Mouse (Mus musculus) monocyte, adult 59 days (primary cell): Measurements from ENCODE around the gene Plxnb1. TPM values are rescaled to one million over a fixed set of nuclear protein-coding genes. Genes with fewer than 3 reads are reported as not detected.

Experiments used
- total RNA-seq, 2 experiments: library from RNA; stranded (reverse); gene quantifications; one replicate each; pipeline ENCODE4 v1.2.4; 2023

Plxnb1 gene
- under 1 TPM; 0.05 to 0.12 TPM for total RNA-seq

DNA sequence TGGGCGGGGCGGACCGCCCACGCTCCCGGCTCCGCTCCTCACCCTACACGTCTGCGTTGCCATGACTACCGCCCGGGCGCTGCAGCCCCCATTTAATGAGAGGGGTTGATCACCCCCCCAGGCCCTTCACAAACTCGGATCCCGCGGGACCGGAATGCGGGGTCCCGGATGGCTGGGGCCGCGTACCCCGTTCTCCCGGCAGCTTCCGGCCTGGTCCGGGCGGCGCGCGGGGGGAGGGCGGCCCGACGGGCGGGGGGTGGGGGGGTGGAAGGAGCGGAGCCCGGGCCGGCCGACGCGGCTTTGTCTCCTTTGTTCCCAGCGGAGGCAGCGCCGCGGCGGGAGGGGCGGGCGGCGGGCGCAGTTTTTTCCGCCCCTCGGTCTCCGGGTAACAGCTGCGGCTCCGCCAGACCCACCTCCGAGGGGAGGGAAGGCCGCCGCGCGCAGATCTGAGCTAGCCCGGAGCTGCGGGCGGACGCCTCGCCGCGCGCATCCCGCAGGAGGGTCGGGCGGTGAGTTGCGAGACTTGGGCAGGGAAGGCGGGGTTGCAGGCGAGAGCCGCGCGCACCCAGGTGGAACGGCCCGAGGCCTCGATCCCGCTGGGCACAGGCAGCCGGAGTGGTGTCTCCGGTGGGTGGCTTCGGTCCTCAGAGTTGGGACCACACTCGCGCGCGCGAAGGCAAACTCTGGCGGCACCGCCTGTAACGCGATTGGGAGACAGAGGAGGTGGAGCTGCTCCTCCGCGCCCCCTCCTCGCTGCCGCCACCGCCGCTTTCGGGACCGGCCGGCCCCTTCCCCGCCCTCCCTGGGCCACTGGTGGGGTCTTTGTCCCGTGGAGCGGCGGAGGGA, at the start of gene Plxnb1:
Gene Plxnb1 (plus strand): TSS at position 253 of the 846 bp plus-strand sequence.

DNA sequence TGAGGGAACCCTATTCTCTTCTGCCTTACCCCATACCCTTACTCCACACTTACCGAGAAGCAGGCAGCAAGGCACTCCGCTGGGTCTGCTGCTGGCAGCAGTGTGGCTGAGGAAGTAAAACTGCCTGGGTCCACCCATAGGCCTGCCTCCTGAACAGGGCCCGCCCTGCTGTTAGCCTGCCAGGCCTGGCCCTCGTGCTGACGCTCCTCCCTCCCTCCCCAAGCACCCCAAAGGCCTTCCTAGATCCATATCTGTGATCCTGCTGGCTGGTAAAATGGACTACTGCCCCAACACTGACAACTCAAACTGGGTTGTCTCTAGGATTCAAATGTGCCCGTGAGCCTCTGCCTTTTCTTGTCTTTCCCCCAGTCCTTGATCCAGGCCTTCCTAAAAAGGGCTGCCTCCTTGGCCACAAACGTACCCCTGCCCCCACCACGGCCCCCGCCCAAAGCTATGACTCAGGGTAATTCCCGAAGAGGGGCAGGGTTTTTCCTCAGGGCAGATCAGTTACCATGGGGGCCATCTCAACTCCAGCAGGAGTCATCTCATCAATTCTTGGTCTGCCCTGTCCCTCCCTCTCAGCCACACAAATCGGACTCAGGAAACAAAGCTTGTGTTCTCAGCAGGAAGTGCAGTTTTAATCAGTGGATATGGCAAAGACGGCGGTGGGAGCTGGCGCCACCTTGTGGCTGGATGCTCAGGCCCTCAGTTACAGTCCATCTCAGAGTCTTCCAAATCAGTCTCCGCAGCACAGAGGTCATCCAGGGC, 35.9 kb upstream of the Plxnb1 start, which contains the start of gene Trex1:
Gene Trex1 (minus strand): TSS at position 599 of the 768 bp plus-strand sequence.

DNA sequence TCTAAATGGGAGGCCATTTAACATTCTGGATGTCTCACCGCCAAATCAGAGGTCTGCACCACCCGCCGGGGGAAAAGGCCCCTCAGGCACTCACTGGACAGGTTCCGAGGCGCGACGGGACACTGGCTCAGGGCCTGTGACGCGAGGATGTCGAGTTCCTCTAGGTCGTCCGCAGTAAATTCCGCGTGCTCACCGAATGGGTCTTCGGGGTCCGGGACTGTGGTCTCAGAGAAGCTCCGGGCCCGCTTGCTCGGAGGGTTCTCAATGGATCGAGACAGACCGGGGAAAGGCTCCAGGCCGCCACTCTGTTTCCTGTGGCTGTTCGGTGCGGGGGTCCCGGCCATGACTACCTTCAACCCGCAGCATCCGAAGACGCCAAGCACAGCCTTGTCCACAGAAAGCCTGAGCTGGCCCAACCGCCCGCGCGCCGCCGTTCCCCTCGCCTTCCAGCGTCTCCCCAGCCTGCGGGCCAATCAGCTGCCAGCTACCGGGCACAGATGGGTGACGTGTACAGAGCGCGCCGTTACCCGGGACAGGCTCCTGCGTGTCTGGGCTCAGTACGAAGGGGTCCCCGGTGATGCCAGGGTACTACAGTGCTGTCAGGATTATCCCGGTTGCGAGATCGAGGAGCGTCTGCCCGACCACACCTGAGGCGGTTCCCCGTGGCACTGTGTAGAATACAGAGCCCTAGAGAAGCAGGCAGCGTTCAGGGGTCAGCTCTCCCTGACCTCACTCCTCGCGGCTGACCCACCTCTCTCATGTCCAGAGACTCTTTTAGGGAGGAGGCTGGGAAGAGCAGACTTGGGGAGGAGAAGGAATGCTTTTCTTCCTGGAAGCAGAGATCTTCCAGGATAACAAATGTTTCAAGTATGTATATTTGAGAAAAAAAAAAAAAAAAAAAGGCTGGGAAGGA, 21.3 kb upstream of the Plxnb1 start, which contains the start of gene Atrip:
Gene Atrip (minus strand): TSS at position 464 of the 913 bp plus-strand sequence.

DNA sequence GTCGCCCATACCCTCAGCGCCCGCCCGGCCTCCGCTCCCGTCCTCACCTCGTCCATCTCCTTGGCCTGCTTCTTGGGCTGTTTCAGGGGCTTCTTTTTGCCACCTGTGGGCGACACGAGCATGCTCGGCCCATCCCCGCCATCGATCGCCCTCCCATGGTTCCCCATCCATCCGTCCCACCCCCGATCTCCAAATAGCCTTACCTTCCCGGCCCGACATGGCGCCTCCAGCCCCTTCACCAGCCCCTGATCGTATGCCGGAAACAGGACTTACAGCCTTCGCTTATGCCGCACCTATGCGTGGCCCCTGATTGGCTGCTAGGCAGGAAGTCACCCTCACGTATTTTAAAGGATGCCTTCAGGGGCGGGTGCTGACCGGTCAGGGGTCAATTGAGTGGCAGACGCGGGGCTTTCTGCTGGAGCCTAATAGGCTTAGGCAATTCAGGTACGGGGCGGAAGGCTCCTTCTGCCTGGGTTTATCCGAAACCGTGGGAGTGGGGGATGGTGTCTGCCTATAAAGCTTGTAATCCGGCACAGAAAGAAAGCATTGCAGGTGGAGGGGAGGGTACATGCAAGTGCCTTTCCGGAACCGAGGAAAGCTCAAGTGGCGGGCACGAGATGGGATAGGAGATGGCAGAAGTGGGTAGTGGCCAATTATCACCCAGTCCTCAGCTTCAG, 12.9 kb upstream of the Plxnb1 start, which contains the start of the genes Ccdc51 and Tma7:
Gene Ccdc51 (plus strand): TSS at position 370 of the 677 bp plus-strand sequence.
Gene Tma7 (minus strand): TSS at position 464 of the 677 bp plus-strand sequence.

DNA sequence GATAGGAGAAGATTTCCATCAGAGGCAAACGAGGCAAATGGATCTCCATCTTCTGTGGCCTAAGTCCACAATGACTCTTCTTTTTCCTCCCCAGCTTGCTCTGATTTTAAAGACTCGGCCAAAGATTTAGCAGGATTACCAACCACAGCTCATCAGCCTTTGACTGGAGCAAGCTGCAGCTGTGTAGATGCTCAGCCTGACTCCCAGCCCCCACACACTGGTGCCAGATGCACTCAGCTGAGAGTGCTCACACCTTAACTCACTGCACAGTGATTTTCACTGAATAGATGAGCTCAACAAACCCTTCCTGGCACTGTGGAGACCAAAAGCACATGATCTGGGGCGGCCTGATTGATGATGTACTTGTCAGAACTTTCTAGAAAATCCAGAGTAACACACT, 66.8 kb downstream of the Plxnb1 start, which contains the start of gene Fbxw21:
Gene Fbxw21 (minus strand): TSS at position 101 of the 400 bp plus-strand sequence.

Other genes with a start within 250 kb of the Plxnb1 start
- gene Slc26a6, start 242.1 kb upstream of the Plxnb1 start, total RNA-seq, result 10 to 100 TPM; 34.8 to 35.7 TPM
- 1 to 10 TPM in 1 of 2 experiments, not detected in 1; 1.6 TPM for gene Tmem89, start 180.8 kb upstream of the Plxnb1 start, total RNA-seq
- 100 to 1,000 TPM; 166 to 170 TPM for gene Uqcrc1, start 158.8 kb upstream of the Plxnb1 start, total RNA-seq
- gene Col7a1, start 141.8 kb upstream of the Plxnb1 start, total RNA-seq, result 1 to 10 TPM; 3.3 to 8.5 TPM
- not detected for gene Ucn2, start 109.4 kb upstream of the Plxnb1 start, total RNA-seq
- gene Pfkfb4, start 103.6 kb upstream of the Plxnb1 start, total RNA-seq, result 10 to 100 TPM; 84.2 to 95.0 TPM
- 100 to 1,000 TPM; 568 to 696 TPM for gene Shisa5, start 56.8 kb upstream of the Plxnb1 start, total RNA-seq
- 100 to 1,000 TPM; 142 to 161 TPM for gene Trex1, start 35.7 kb upstream of the Plxnb1 start, total RNA-seq
- 10 to 100 TPM; 15.8 to 23.1 TPM for gene Atrip, start 21.3 kb upstream of the Plxnb1 start, total RNA-seq
- gene Ccdc51, start 12.9 kb upstream of the Plxnb1 start, total RNA-seq, result 1 to 10 TPM; 3.5 to 4.6 TPM
- gene Tma7, start 12.8 kb upstream of the Plxnb1 start, total RNA-seq, result 100 to 1,000 TPM; 253 to 265 TPM
- gene Fbxw21, start 66.7 kb downstream of the Plxnb1 start, total RNA-seq, result not detected
- gene Fbxw13, start 100.6 kb downstream of the Plxnb1 start, total RNA-seq, result not detected
- not detected for gene Fbxw20, start 139.4 kb downstream of the Plxnb1 start, total RNA-seq
- gene Fbxw14, start 192.3 kb downstream of the Plxnb1 start, total RNA-seq, result not detected
- gene Fbxw28, start 244.3 kb downstream of the Plxnb1 start, total RNA-seq, result not detected